Mouse (Mus musculus): ENCODE measurements at regions not wholly inside any gene's neighbourhood (a gene's known extent, or its start where the extent isn't known, plus 50 kb on each side); places are given as distances from the start of the nearest gene placed in this dataset.

- DNase-seq (ENCODE audit: low read depth, low spot score), result no peak
- no peaks in the 10 kb centered on the region for H3K4me1 ChIP-seq (ENCODE audit: control insufficient read depth in 1 of 2, insufficient read depth in 2 of 2, low read length in 2 of 2)
- no peak overlapping the region for H3K4me3 ChIP-seq (ENCODE audit: control insufficient read depth in 1 of 2, insufficient read depth in 1 of 2, low read depth in 2 of 2, low read length in 2 of 2)
- H3K27me3 ChIP-seq (ENCODE audit: control insufficient read depth in 1 of 2, insufficient read depth in 2 of 2, low read length in 2 of 2), result no peaks in the 10 kb centered on the region
- H3K36me3 ChIP-seq (ENCODE audit: control insufficient read depth in 1 of 2, insufficient read depth in 2 of 2, low read length in 2 of 2), result no peaks in the 10 kb centered on the region
- TF ChIP-seq UBTF (IDR thresholded peaks at IDR 0.05; ENCODE audit: borderline replicate concordance, insufficient read depth, low read depth, low read length) (no peak), JUND (IDR thresholded peaks at IDR 0.05; ENCODE audit: low read depth, low read length) (no peak), USF1 (IDR thresholded peaks at IDR 0.05; ENCODE audit: low read depth, low read length) (no peak), ZKSCAN1 (IDR thresholded peaks at IDR 0.05; ENCODE audit: low read depth, low read length) (no peak), POLR2AphosphoS2 (IDR thresholded peaks at IDR 0.05; ENCODE audit: low read length) (no peak), NRF1 (IDR thresholded peaks at IDR 0.05; ENCODE audit: insufficient read depth, low read depth, low read length, poor library complexity, severe bottlenecking) (no peak), MXI1 (IDR thresholded peaks at IDR 0.05; ENCODE audit: low read depth, low read length) (no peak), MYC (IDR thresholded peaks at IDR 0.05; ENCODE audit: low read depth, low read length) (no peak), GATA1 (IDR thresholded peaks at IDR 0.05; ENCODE audit: low read depth, low read length) (no peak)
- H3K9me3 ChIP-seq (replicated peaks; ENCODE audit: insufficient read depth, low read length), result no peaks in the 10 kb centered on the region
- H3K9ac ChIP-seq (ENCODE audit: control insufficient read depth, low read depth, low read length, poor library complexity, severe bottlenecking), result no peak overlapping the region
- no peaks in the 10 kb centered on the region for H3K79me2 ChIP-seq (ENCODE audit: control insufficient read depth, insufficient read depth, low read length, poor library complexity)
- H3K27ac ChIP-seq (ENCODE audit: control insufficient read depth, low read depth, low read length), result no peak overlapping the region
Observed at GRCm38 (mm10) chr5:118396004-118396725, 151.1 kb downstream of the 2410131K14Rik start.

GRCm38 (mm10) chr5:118400926-118401325, 155.9 kb downstream of the 2410131K14Rik start:
- Histone ChIP-seq H3K4me1 (ENCODE audit: control insufficient read depth in 1 of 2, insufficient read depth in 2 of 2, low read length in 2 of 2) (no peaks in the 10 kb centered on the region), H3K9me3 (replicated peaks; ENCODE audit: insufficient read depth, low read length) (no peaks in the 10 kb centered on the region), H3K27me3 (ENCODE audit: control insufficient read depth in 1 of 2, insufficient read depth in 2 of 2, low read length in 2 of 2) (no peaks in the 10 kb centered on the region), H3K27ac (ENCODE audit: control insufficient read depth, low read depth, low read length) (no peak overlapping the region), H3K36me3 (ENCODE audit: control insufficient read depth in 1 of 2, insufficient read depth in 2 of 2, low read length in 2 of 2) (no peaks in the 10 kb centered on the region), H3K4me3 (ENCODE audit: control insufficient read depth in 1 of 2, insufficient read depth in 1 of 2, low read depth in 2 of 2, low read length in 2 of 2) (no peak overlapping the region), H3K79me2 (ENCODE audit: control insufficient read depth, insufficient read depth, low read length, poor library complexity) (no peaks in the 10 kb centered on the region), H3K9ac (ENCODE audit: control insufficient read depth, low read depth, low read length, poor library complexity, severe bottlenecking) (no peak overlapping the region)
- TF ChIP-seq USF1 (IDR thresholded peaks at IDR 0.05; ENCODE audit: low read depth, low read length) (no peak), TAL1 (IDR thresholded peaks at IDR 0.05; ENCODE audit: low read length) (no peak), CHD1 (IDR thresholded peaks at IDR 0.05; ENCODE audit: low read depth, low read length) (no peak), NELFE (IDR thresholded peaks at IDR 0.05; ENCODE audit: low read depth, low read length) (no peak), EP300 (IDR thresholded peaks at IDR 0.05; ENCODE audit: low read depth in 1 of 2, low read length in 2 of 2) (no peak), GATA1 (IDR thresholded peaks at IDR 0.05; ENCODE audit: low read depth, low read length) (no peak), RCOR1 (IDR thresholded peaks at IDR 0.05; ENCODE audit: low read depth, low read length) (no peak), E2F4 (IDR thresholded peaks at IDR 0.05; ENCODE audit: borderline replicate concordance, low read depth, low read length) (no peak), MEF2A (IDR thresholded peaks at IDR 0.05; ENCODE audit: extremely low read depth, insufficient replicate concordance, low read depth, low read length, poor library complexity, severe bottlenecking) (no peak), MXI1 (IDR thresholded peaks at IDR 0.05; ENCODE audit: low read depth, low read length) (no peak), POLR2AphosphoS5 (IDR thresholded peaks at IDR 0.05; ENCODE audit: borderline replicate concordance, low read depth, low read length) (no peak), GABPA (IDR thresholded peaks at IDR 0.05; ENCODE audit: low read depth, low read length) (no peak)
- no peak for DNase-seq (ENCODE audit: low read depth, low spot score)
